Mouse (Mus musculus): Measurements from ENCODE around the gene Gm45140.
A peak's percentile ranks its signal among the peaks of the same experiment; 100 is the strongest.

Gm45140 gene

GRCm38 (mm10) chr6:87804886-87805285 is 30.7 kb downstream of the Gm45140 start:
- no peak for ATAC-seq (ENCODE audit: insufficient number of reproducible peaks, low FRiP score, low TSS enrichment)

GRCm38 (mm10) chr6:87804036-87804435 is 31.6 kb downstream of the Gm45140 start:
- no peak for ATAC-seq (ENCODE audit: insufficient number of reproducible peaks, low FRiP score, low TSS enrichment)

GRCm38 (mm10) chr6:87802462-87802861 is 33.1 kb downstream of the Gm45140 start:
- ATAC-seq (ENCODE audit: insufficient number of reproducible peaks, low FRiP score, low TSS enrichment) = no peak

- ATAC-seq (ENCODE audit: insufficient number of reproducible peaks, low FRiP score, low TSS enrichment) = no peak
Measured at GRCm38 (mm10) chr6:87799576-87799975, 36.0 kb downstream of the Gm45140 start.

GRCm38 (mm10) chr6:87797321-87797720 is 38.3 kb downstream of the Gm45140 start:
- no peak for ATAC-seq (ENCODE audit: insufficient number of reproducible peaks, low FRiP score, low TSS enrichment)

GRCm38 (mm10) chr6:87796251-87796880 is 39.2 kb downstream of the Gm45140 start:
- no peak for ATAC-seq (ENCODE audit: insufficient number of reproducible peaks, low FRiP score, low TSS enrichment)

GRCm38 (mm10) chr6:87795385-87796150 is 40.0 kb downstream of the Gm45140 start:
- ATAC-seq (ENCODE audit: insufficient number of reproducible peaks, low FRiP score, low TSS enrichment) = peak; percentile 50

- peak; percentile 14; the same call in 1 of the 2 replicates for ATAC-seq (ENCODE audit: insufficient number of reproducible peaks, low FRiP score, low TSS enrichment)
Measured at GRCm38 (mm10) chr6:87793821-87794510, 41.6 kb downstream of the Gm45140 start.

GRCm38 (mm10) chr6:87791826-87792225 is 43.8 kb downstream of the Gm45140 start:
- no peak for ATAC-seq (ENCODE audit: insufficient number of reproducible peaks, low FRiP score, low TSS enrichment)

GRCm38 (mm10) chr6:87790779-87791480 is 44.7 kb downstream of the Gm45140 start:
- ATAC-seq (ENCODE audit: insufficient number of reproducible peaks, low FRiP score, low TSS enrichment) = no peak

- no peak for ATAC-seq (ENCODE audit: insufficient number of reproducible peaks, low FRiP score, low TSS enrichment)
Measured at GRCm38 (mm10) chr6:87789791-87790190, 45.8 kb downstream of the Gm45140 start.

GRCm38 (mm10) chr6:87788896-87789587 is 46.6 kb downstream of the Gm45140 start:
- ATAC-seq (ENCODE audit: insufficient number of reproducible peaks, low FRiP score, low TSS enrichment) = no peak

- no peak for ATAC-seq (ENCODE audit: insufficient number of reproducible peaks, low FRiP score, low TSS enrichment)
Measured at GRCm38 (mm10) chr6:87788266-87788895, 47.2 kb downstream of the Gm45140 start.

- no peak for ATAC-seq (ENCODE audit: insufficient number of reproducible peaks, low FRiP score, low TSS enrichment)
Measured at GRCm38 (mm10) chr6:87787108-87787890, 48.3 kb downstream of the Gm45140 start.

GRCm38 (mm10) chr6:87786621-87787020 is 49.0 kb downstream of the Gm45140 start:
- no peak for ATAC-seq (ENCODE audit: insufficient number of reproducible peaks, low FRiP score, low TSS enrichment)

GRCm38 (mm10) chr6:87784033-87784432 is 51.6 kb downstream of the Gm45140 start:
- no peak for ATAC-seq (ENCODE audit: insufficient number of reproducible peaks, low FRiP score, low TSS enrichment)

GRCm38 (mm10) chr6:87780546-87781301 is 54.9 kb downstream of the Gm45140 start:
- ATAC-seq (ENCODE audit: insufficient number of reproducible peaks, low FRiP score, low TSS enrichment) = no peak
